Mouse (Mus musculus): ENCODE measurements around the gene Rrp1.
"Not testable (repeated sequence)": the region's sequence is repeated elsewhere in the genome, so short reads cannot be mapped to it uniquely, and the experiment has no call there.

Gene Rrp1

GRCm38 (mm10) chr10:78372681-78373668, 39.9 kb downstream of the Rrp1 start:
- no peak for DNase-seq

- no peak for DNase-seq
Observed at GRCm38 (mm10) chr10:78371746-78372145, 41.1 kb downstream of the Rrp1 start.

- DNase-seq = no peak
Observed at GRCm38 (mm10) chr10:78367586-78367985, 45.3 kb downstream of the Rrp1 start.

GRCm38 (mm10) chr10:78366851-78367312, 46.0 kb downstream of the Rrp1 start:
- DNase-seq = no peak

GRCm38 (mm10) chr10:78366195-78366834, 46.5 kb downstream of the Rrp1 start:
- DNase-seq = no peak

GRCm38 (mm10) chr10:78365555-78365954, 47.3 kb downstream of the Rrp1 start:
- DNase-seq = no peak

- no peak for DNase-seq
Observed at GRCm38 (mm10) chr10:78364106-78364505, 48.7 kb downstream of the Rrp1 start.

GRCm38 (mm10) chr10:78363366-78363765, 49.5 kb downstream of the Rrp1 start:
- no peak for DNase-seq

GRCm38 (mm10) chr10:78361951-78362350, 50.9 kb downstream of the Rrp1 start:
- DNase-seq = peak; percentile 50

- DNase-seq = peak; percentile 81
Observed at GRCm38 (mm10) chr10:78360290-78360711, 52.5 kb downstream of the Rrp1 start.

- not testable (repeated sequence) for DNase-seq
Observed at GRCm38 (mm10) chr10:78358999-78359398, 53.8 kb downstream of the Rrp1 start.

- no peak for DNase-seq
Observed at GRCm38 (mm10) chr10:78358266-78358665, 54.6 kb downstream of the Rrp1 start.

- no peak for DNase-seq
Observed at GRCm38 (mm10) chr10:78357742-78358141, 55.1 kb downstream of the Rrp1 start.

- DNase-seq = no peak
Observed at GRCm38 (mm10) chr10:78355931-78356593, 56.8 kb downstream of the Rrp1 start.

- DNase-seq = no peak
Observed at GRCm38 (mm10) chr10:78353196-78353595, 59.6 kb downstream of the Rrp1 start.

- DNase-seq = no peak
Observed at GRCm38 (mm10) chr10:78352666-78353030, 60.2 kb downstream of the Rrp1 start.

GRCm38 (mm10) chr10:78351887-78352665, 60.8 kb downstream of the Rrp1 start, which contains the start of gene Agpat3:
TSS of gene Agpat3 (minus strand) at chr10:78352489.
- DNase-seq = peak; percentile 71

GRCm38 (mm10) chr10:78351564-78351886, 61.3 kb downstream of the Rrp1 start:
- DNase-seq = no peak

- DNase-seq = no peak
Observed at GRCm38 (mm10) chr10:78350796-78351556, 61.9 kb downstream of the Rrp1 start.

Data from cerebellum, adult 8-10 months (tissue).